Mouse (Mus musculus) B cell, adult 62 days (primary cell): Measurements from ENCODE around the gene Slc33a1. TPM values are rescaled to one million over a fixed set of nuclear protein-coding genes. Genes with fewer than 3 reads are reported as not detected.

Experiments used
- total RNA-seq: library from RNA; stranded (reverse); gene quantifications from 4 replicates; pipeline ENCODE4 v1.2.4, GENCODE M21; 2023

Slc33a1 gene
- total RNA-seq = 9.1 to 10.6 TPM (median 9.4 TPM) in 4 replicates

GRCm38 (mm10) chr3:63964100-63964921, at the start of gene Slc33a1:
Gene Slc33a1 (minus strand): TSS chr3:63964768.

GRCm38 (mm10) chr3:63975955-63976908, 11.7 kb upstream of the Slc33a1 start, which contains the start of gene Gmps:
Gene Gmps (plus strand): TSS chr3:63976106.

GRCm38 (mm10) chr3:63928878-63929859, 35.4 kb downstream of the Slc33a1 start, which contains the start of gene E130311K13Rik:
Gene E130311K13Rik (minus strand): TSS chr3:63929472.

GRCm38 (mm10) chr3:63899309-63899695, 65.3 kb downstream of the Slc33a1 start, which contains the start of gene Plch1:
Gene Plch1 (minus strand): TSS chr3:63899472.

Other genes with a start within 250 kb of the Slc33a1 start
- gene Plch1, start 65.3 kb downstream of the Slc33a1 start, total RNA-seq = 1.9 to 4.7 TPM (median 3.7 TPM) in 4 replicates
- gene E130311K13Rik, start 35.3 kb downstream of the Slc33a1 start, total RNA-seq = 2.7 to 4.0 TPM (median 3.1 TPM) in 4 replicates
- gene Gmps, start 11.3 kb upstream of the Slc33a1 start, total RNA-seq = 14.9 to 16.5 TPM (median 15.7 TPM) in 4 replicates
- 0.09 TPM in 1 of 4 replicates, not detected in the others for gene Vmn2r1, start 116.8 kb upstream of the Slc33a1 start, total RNA-seq
- gene Vmn2r2, start 177.2 kb upstream of the Slc33a1 start, total RNA-seq = not detected in 4 replicates